Mouse (Mus musculus) liver, postnatal 0 days (tissue): ENCODE results near the gene Nfkb2. TPM values are rescaled to one million over a fixed set of nuclear protein-coding genes. Genes with fewer than 3 reads are reported as not detected.
A peak's percentile ranks its signal among the peaks of the same experiment; 100 is the strongest.

Experiments used
- ATAC-seq: fragments of 200-750 bp; cut with Nextera tagmentation; 2 replicates; pipeline ENCODE4 v1.8.0; 2017; ENCODE audit warnings: mild to moderate bottlenecking, moderate library complexity
- DNase-seq: peaks from one replicate; pipeline ENCODE4 v3.0.0-alpha.2; 2016
- H3K27ac ChIP-seq: fragments of 300-500 bp; sonication (generic); 2 replicates; pipeline ENCODE4 v1.5.1; 2014; ENCODE audit warnings: antibody characterized with exemption, moderate library complexity, mild to moderate bottlenecking, low read depth
- H3K27me3 ChIP-seq: fragments of 300-500 bp; sonication (generic); 2 replicates; pipeline ENCODE4 v1.6.1; 2014; ENCODE audit warnings: low read length, control low read depth, mixed read lengths; ENCODE audit not compliant: insufficient read depth
- H3K36me3 ChIP-seq: fragments of 300-500 bp; sonication (generic); replicated peaks from 2 replicates; pipeline ENCODE4 v1.6.1; 2014; ENCODE audit warnings: mild to moderate bottlenecking, control low read depth, low read length, moderate library complexity, mixed read lengths; ENCODE audit not compliant: insufficient read depth
- H3K4me1 ChIP-seq: fragments of 300-500 bp; sonication (generic); 2 replicates; pipeline ENCODE4 v1.6.1; 2014; ENCODE audit warnings: antibody characterized with exemption, mild to moderate bottlenecking, control low read depth; ENCODE audit not compliant: insufficient read depth
- H3K4me2 ChIP-seq: fragments of 300-500 bp; sonication (generic); 2 replicates; pipeline ENCODE4 v1.6.1; 2014; ENCODE audit warnings: low read depth, mild to moderate bottlenecking, low read length, moderate library complexity, mixed read lengths
- H3K4me3 ChIP-seq: fragments of 300-500 bp; sonication (generic); 2 replicates; pipeline ENCODE4 v1.5.1; 2014; ENCODE audit warnings: low read depth, low read length
- H3K9ac ChIP-seq: fragments of 300-500 bp; sonication (generic); replicated peaks from 2 replicates; pipeline ENCODE4 v1.6.1; 2014; ENCODE audit warnings: mild to moderate bottlenecking, moderate library complexity
- H3K9me3 ChIP-seq: fragments of 300-500 bp; sonication (generic); 2 replicates; pipeline ENCODE4 v1.6.1; 2016; ENCODE audit warnings: mild to moderate bottlenecking, control low read depth, low read length, mixed read lengths
- CTCF ChIP-seq: sonication (generic); IDR thresholded peaks from 2 replicates; pipeline ENCODE4 v1.5.1; 2016; ENCODE audit warnings: antibody characterized with exemption, low read depth
- EP300 ChIP-seq: IDR thresholded peaks from 2 replicates; pipeline ENCODE4 v1.6.1; 2016; ENCODE audit warnings: antibody characterized with exemption, low read depth, mild to moderate bottlenecking
- WGBS: fragments of 180-500 bp; shearing (Covaris S2); extraction: QIAGEN DNeasy Blood & Tissue Kit; methylation state at CpG from one replicate; pipeline ENCODE4 v1.1.7; 2014; ENCODE audit not compliant: insufficient replicate concordance; 5-methylcytosine and 5-hydroxymethylcytosine counted together
- polyA plus RNA-seq: library from polyadenylated mRNA; unstranded; fragments of >200 nt; fragmentation: Nextera tagmentation; extraction: Ambion mirVana; gene quantifications from 2 replicates; pipeline ENCODE4 v1.2.1, GENCODE M21; 2015

The Nfkb2 gene
- polyA plus RNA-seq, 1 experiment from 2014 or later, result 3.5 TPM

- Histone ChIP-seq H3K4me3 (no peak overlapping the region), H3K4me1 (peaks cover 24% of the 10 kb centered on the region), H3K9ac (no peak overlapping the region), H3K27me3 (peaks cover 75% of the 10 kb centered on the region), H3K36me3 (no peaks in the 10 kb centered on the region), H3K27ac (no peak overlapping the region), H3K9me3 (no peaks in the 10 kb centered on the region), H3K4me2 (no peak overlapping the region)
- no peak for TF ChIP-seq EP300
- no peak for TF ChIP-seq CTCF
- ATAC-seq, result no peak
- WGBS, result 54% methylated on average over 11 of the region's 11 CpGs
- no peak for DNase-seq
Observed at GRCm38 (mm10) chr19:46324366-46324765, 20.2 kb downstream of the Nfkb2 start.

DNA sequence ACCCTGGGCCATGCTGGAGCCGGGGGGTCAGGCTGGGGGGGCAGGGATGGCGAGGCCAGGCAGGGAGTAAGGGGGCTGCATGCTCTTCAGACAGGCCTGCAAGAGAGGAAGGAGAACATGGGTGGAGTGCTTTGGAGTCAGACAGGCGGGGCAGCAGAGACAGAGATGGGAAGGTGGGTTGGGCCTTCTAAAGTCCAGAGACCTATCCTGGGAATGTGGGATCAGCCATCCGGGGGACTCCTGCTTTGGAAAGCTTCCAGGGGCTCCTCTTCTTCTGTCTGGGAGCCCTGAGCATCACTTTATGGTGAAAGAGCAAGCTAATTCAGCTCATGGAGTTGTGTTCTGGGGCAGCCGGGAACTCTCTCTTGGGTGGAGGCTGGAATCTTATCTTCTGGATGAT, 20.8 kb downstream of the Nfkb2 start:
- Histone ChIP-seq H3K4me3 (no peak overlapping the region), H3K27ac (no peak overlapping the region), H3K36me3 (no peaks in the 10 kb centered on the region), H3K9me3 (no peaks in the 10 kb centered on the region), H3K4me1 (peaks cover 30% of the 10 kb centered on the region), H3K4me2 (no peak overlapping the region), H3K9ac (no peak overlapping the region), H3K27me3 (peaks cover 69% of the 10 kb centered on the region)
- ATAC-seq, result no peak
- TF ChIP-seq CTCF (no peak), EP300 (no peak)
- 54% methylated on average over 5 of the region's 5 CpGs for WGBS
- DNase-seq, result no peak

GRCm38 (mm10) chr19:46326019-46326755, 22.1 kb downstream of the Nfkb2 start:
- peaks cover 57% of the 10 kb centered on the region for H3K27me3 ChIP-seq
- 11% methylated on average over 28 of the region's 29 CpGs for WGBS
- H3K4me2 ChIP-seq, result no peak overlapping the region; the same call in 1 of the 2 replicates
- DNase-seq, result no peak
- H3K9ac ChIP-seq, result no peak overlapping the region
- no peak overlapping the region for H3K27ac ChIP-seq
- peaks cover 30% of the 10 kb centered on the region for H3K4me1 ChIP-seq
- no peak overlapping the region for H3K4me3 ChIP-seq
- no peak for ATAC-seq
- no peaks in the 10 kb centered on the region for H3K9me3 ChIP-seq
- TF ChIP-seq EP300 (no peak), CTCF (no peak)
- H3K36me3 ChIP-seq, result peaks cover 9% of the 10 kb centered on the region

GRCm38 (mm10) chr19:46326756-46327305, 22.7 kb downstream of the Nfkb2 start, which contains the start of gene Psd:
Gene Psd (minus strand): TSS chr19:46327156.
- peaks cover 51% of the 10 kb centered on the region for H3K27me3 ChIP-seq
- no peak for ATAC-seq
- 2% methylated on average over 35 of the region's 35 CpGs for WGBS

DNA sequence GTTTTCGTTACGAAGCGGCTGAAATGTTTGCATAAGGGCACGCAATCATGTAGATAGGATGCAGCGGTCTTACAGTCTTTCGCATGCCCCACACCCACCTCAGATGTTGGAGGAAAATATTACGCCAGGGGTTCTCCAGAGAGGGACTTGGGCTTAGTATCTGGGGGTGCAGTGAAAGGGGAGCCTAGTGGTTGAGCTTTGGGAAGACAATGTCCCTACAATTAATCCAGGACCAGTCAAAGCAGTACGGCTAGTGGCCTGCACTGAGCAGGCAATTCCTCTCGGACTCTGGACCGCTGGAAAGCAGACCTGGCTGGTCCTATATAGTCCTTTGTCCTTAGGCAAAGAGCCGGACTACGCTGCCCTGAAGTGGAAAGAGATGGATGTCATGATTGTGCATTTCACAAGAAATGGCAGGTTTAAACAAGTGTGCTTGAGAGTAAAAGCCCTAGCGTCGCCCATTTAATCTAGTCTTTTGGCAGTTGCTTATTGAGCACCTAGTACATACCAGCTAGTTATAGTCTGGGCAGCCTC, 23.5 kb downstream of the Nfkb2 start:
- Histone ChIP-seq H3K36me3 (peaks cover 15% of the 10 kb centered on the region), H3K27ac (0 out of 2 replicates have a peak overlapping the region, but pooled peaks have one; percentile 63), H3K4me3 (peak overlapping the region; percentile 53), H3K4me2 (peak overlapping the region; percentile 100), H3K27me3 (peaks cover 43% of the 10 kb centered on the region), H3K9ac (no peak overlapping the region; the same call in 1 of the 2 replicates), H3K9me3 (no peaks in the 10 kb centered on the region), H3K4me1 (peaks cover 30% of the 10 kb centered on the region)
- ATAC-seq (no peak), DNase-seq (no peak)
- TF ChIP-seq CTCF (no peak), EP300 (no peak)
- WGBS, result 24% methylated on average over 14 of the region's 14 CpGs

More at GRCm38 (mm10) chr19:46326756-46327305, 22.7 kb downstream of the Nfkb2 start, which contains the start of gene Psd:
- peak; percentile 70 for DNase-seq
- Histone ChIP-seq H3K9ac (peak within 1 kb of the TSS; percentile 66), H3K4me2 (peak within 1 kb of the TSS; percentile 100), H3K4me3 (peak within 1 kb of the TSS; percentile 53), H3K36me3 (peaks cover 9% of the 10 kb centered on the region), H3K9me3 (no peaks in the 10 kb centered on the region), H3K27ac (peak within 1 kb of the TSS; percentile 63), H3K4me1 (peaks cover 30% of the 10 kb centered on the region)
- no peak for TF ChIP-seq CTCF
- no peak for TF ChIP-seq EP300
